Mouse (Mus musculus) forebrain, embryonic 12.5 days (tissue): ENCODE data around the gene Srgn. TPM values are rescaled to one million over a fixed set of nuclear protein-coding genes. Genes with fewer than 3 reads are reported as not detected.
A peak's percentile ranks its signal among the peaks of the same experiment; 100 is the strongest.

Experiments
- ATAC-seq: fragments of 200-750 bp; cut with Nextera tagmentation; 2 replicates; pipeline ENCODE4 v1.8.0; 2017; ENCODE audit warnings: moderate TSS enrichment; ENCODE audit not compliant: low FRiP score
- H3K27ac ChIP-seq: fragments of 300-500 bp; sonication (generic); 2 replicates; pipeline ENCODE4 v1.5.1; 2016; ENCODE audit warnings: mild to moderate bottlenecking
- H3K27me3 ChIP-seq: fragments of 300-500 bp; sonication (generic); 2 replicates; pipeline ENCODE4 v1.6.1; 2016; ENCODE audit warnings: mild to moderate bottlenecking
- H3K36me3 ChIP-seq: fragments of 300-500 bp; sonication (generic); replicated peaks from 2 replicates; pipeline ENCODE4 v1.6.1; 2016; ENCODE audit warnings: mild to moderate bottlenecking
- H3K4me1 ChIP-seq: fragments of 300-500 bp; sonication (generic); 2 replicates; pipeline ENCODE4 v1.6.1; 2016
- H3K4me2 ChIP-seq: fragments of 300-500 bp; sonication (generic); 2 replicates; pipeline ENCODE4 v1.6.1; 2016; ENCODE audit warnings: mild to moderate bottlenecking, moderate library complexity
- H3K4me3 ChIP-seq: fragments of 300-500 bp; sonication (generic); replicated peaks from 2 replicates; pipeline ENCODE4 v1.5.1; 2016; ENCODE audit warnings: mild to moderate bottlenecking
- H3K9ac ChIP-seq: fragments of 300-500 bp; sonication (generic); 2 replicates; pipeline ENCODE4 v1.6.1; 2016; ENCODE audit warnings: mild to moderate bottlenecking
- H3K9me3 ChIP-seq: fragments of 300-500 bp; sonication (generic); 2 replicates; pipeline ENCODE4 v1.6.1; 2016
- WGBS: fragments of 180-500 bp; shearing (Covaris S2); methylation state at CpG from one replicate; pipeline ENCODE4 v1.1.7; 2016; 5-methylcytosine and 5-hydroxymethylcytosine counted together
- polyA plus RNA-seq: library from polyadenylated mRNA; unstranded; fragments of >200 nt; fragmentation: Nextera tagmentation; extraction: Ambion mirVana; gene quantifications from 2 replicates; pipeline ENCODE4 v1.2.1, GENCODE M21; 2016

Srgn gene
- polyA plus RNA-seq, 1 experiment from 2014 or later = 3.8 TPM

DNA sequence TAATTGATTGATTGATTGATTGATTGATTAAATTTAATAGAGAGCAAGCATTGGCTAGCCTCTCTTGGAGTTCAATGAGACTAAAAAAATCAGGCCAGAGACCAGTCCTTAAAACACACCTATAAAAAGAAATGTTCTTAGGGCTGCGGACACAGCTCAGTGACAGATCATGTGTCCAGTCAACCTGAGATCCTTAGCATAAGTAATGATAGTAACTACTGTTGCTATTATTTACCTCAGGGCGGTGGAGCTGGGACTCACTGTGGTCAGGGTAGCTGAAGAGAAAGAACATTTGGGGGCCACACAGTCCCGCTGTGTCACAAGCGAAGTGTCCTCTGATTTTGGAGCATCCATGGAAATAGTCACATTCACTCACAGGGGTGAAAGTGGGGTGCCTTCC lies 14.4 kb downstream of the Srgn start:
- Histone ChIP-seq H3K4me1 (peaks cover 4% of the 10 kb centered on the region), H3K27ac (no peak overlapping the region), H3K27me3 (peaks cover 14% of the 10 kb centered on the region), H3K4me2 (no peak overlapping the region), H3K9ac (no peak overlapping the region), H3K4me3 (no peak overlapping the region), H3K36me3 (no peaks in the 10 kb centered on the region), H3K9me3 (no peaks in the 10 kb centered on the region)
- 90% methylated on average over 4 of the region's 4 CpGs for WGBS
- ATAC-seq = no peak

DNA sequence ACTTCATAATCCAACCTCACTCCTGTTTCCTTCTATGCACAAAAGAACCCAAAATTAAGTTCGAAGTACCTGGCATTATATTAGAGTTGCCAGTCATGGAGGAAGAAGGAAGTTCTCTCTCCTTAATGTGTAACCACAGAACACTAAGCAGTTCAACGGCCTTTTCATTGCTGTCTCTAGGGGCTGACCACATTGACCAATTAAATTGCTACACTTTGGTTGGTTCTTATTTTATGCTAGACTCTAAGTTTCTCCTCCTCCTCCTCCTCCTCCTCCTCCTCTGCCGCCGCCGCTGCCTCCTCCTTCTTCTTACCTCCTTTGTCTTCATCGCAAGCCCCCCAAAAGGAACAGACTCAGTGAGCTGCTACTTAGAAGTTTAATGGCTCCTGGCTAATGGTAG lies 15.7 kb downstream of the Srgn start:
- 78% methylated on average over 6 of the region's 6 CpGs for WGBS
- no peak for ATAC-seq

DNA sequence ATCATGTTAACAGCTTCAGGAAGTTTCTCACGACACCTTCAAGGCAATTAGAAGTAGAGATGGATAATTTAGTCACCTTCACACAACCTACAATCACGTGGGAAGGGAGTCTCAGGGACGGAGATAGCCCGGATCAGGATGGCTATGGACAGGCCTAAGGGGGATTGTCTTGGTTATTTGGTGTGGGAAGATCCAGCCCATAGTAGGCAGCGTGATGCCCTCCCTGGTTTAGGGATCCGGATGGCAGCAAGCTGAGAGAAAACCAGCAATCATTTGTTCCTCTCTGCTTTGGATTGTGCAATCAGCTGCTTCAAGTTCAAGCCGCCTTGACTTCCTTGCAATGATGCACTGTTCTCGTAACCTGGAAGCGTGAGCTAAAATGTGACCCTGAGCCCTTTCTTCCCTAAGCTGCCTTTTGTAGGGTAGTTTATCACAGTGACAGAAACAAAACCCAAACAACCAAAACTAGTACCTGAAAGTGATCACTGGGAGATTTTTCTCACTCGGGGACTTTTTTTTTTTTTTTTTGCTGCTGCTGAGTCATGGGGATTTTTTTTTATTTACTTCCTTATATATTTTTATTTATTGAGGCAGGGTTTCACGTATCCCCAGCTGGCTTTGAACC lies 18.1 kb downstream of the Srgn start:
- ATAC-seq = no peak
- peaks cover 4% of the 10 kb centered on the region for H3K4me1 ChIP-seq
- H3K4me3 ChIP-seq = no peak overlapping the region
- no peak overlapping the region for H3K4me2 ChIP-seq
- no peak overlapping the region for H3K27ac ChIP-seq
- WGBS = 63% methylated on average over 11 of the region's 11 CpGs
- H3K9ac ChIP-seq = no peak overlapping the region
- H3K27me3 ChIP-seq = peaks cover 23% of the 10 kb centered on the region
- H3K9me3 ChIP-seq = no peaks in the 10 kb centered on the region
- no peaks in the 10 kb centered on the region for H3K36me3 ChIP-seq

More for the DNA sequence above, 15.7 kb downstream of the Srgn start:
- no peaks in the 10 kb centered on the region for H3K9me3 ChIP-seq
- H3K9ac ChIP-seq = no peak overlapping the region
- H3K36me3 ChIP-seq = no peaks in the 10 kb centered on the region
- peaks cover 17% of the 10 kb centered on the region for H3K27me3 ChIP-seq
- peaks cover 4% of the 10 kb centered on the region for H3K4me1 ChIP-seq
- H3K4me2 ChIP-seq = no peak overlapping the region
- H3K4me3 ChIP-seq = no peak overlapping the region
- no peak overlapping the region for H3K27ac ChIP-seq

DNA sequence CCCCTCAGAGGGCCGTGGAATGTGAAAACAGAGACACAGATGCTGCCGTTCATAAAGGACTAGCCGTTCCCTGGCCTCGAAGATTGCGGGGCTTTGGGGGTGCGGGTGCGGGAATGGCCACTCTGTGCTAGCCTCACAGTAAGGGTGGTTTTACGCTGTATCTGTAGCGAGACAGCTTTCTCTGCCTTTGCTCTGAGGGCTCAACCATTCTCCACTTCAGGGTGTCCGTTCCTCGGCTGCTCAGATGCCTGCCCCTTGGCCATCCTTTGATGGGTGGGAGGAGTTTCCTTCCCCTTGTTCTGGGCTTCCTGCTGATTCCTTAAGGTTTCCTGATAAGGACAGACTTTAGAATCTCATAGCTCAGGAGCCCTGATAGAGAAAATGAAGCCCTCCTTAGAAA lies 18.8 kb downstream of the Srgn start:
- ATAC-seq = no peak
- H3K4me2 ChIP-seq = peak overlapping the region; percentile 40
- peaks cover 4% of the 10 kb centered on the region for H3K4me1 ChIP-seq
- WGBS = 10% methylated on average over 11 of the region's 11 CpGs
- no peak overlapping the region for H3K27ac ChIP-seq
- H3K36me3 ChIP-seq = no peaks in the 10 kb centered on the region
- H3K9ac ChIP-seq = no peak overlapping the region
- no peaks in the 10 kb centered on the region for H3K9me3 ChIP-seq
- H3K4me3 ChIP-seq = peak overlapping the region; percentile 18; the same call in 1 of the 2 replicates
- H3K27me3 ChIP-seq = peaks cover 23% of the 10 kb centered on the region

DNA sequence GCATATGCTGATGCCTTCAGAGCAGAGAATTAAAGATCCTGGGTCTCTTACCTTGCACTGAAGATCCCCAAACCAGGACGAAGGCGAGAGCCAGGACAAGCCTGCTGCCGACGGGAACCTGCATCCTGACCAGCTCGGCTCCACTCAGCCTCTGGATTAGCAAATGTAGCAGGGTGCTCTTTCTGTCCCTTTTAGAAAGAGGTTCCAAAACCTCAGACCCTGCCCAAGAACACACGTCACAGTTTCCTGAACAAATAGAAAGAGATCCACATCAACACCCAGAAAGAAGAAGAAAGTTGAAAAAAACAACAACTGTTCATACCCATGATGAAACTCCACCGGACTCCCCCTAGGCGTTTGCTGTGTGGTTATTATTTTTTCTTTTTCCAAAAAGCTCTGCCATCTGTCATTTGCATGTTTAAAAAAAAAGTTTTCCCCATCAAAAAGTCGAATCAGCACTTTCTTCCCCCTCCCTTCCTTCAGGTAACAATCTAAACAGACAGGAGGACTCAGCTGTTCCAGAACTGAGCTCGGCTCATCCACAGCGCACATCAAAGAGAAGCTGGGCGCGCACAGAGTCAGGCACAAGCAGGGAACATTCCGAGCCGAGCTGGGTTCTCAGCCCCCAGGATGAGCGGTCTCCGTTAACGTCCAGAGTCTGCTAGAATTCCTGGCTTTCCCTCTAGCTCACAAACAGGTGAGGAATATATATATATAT lies 19.5 kb downstream of the Srgn start:
- ATAC-seq = no peak

DNA sequence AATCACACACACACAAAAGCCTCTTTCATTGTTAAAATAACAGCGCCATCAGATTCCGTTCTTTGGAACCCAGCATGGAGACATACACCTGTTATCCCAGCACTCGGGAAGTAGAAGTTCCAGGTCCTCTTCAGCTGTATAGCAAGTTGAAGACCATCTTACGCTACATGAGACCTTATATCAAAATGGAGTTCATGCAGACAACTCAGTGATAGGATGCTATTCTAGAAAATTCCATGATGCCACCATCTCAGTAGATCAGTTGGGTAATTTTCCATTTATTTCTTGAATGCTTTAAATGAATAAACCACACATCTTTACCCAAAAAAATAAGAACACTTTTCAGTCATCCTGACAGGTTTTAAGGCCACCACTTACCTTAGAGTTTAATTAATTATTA lies 20.2 kb downstream of the Srgn start:
- peaks cover 4% of the 10 kb centered on the region for H3K4me1 ChIP-seq
- 87% methylated on average over 4 of the region's 4 CpGs for WGBS
- H3K9me3 ChIP-seq = no peaks in the 10 kb centered on the region
- no peaks in the 10 kb centered on the region for H3K36me3 ChIP-seq
- H3K9ac ChIP-seq = no peak overlapping the region
- no peak overlapping the region for H3K27ac ChIP-seq
- H3K4me3 ChIP-seq = no peak overlapping the region
- no peak for ATAC-seq
- H3K4me2 ChIP-seq = no peak overlapping the region
- peaks cover 23% of the 10 kb centered on the region for H3K27me3 ChIP-seq

More for the DNA sequence above, 19.5 kb downstream of the Srgn start:
- peak overlapping the region; percentile 10; the same call in 1 of the 2 replicates for H3K4me3 ChIP-seq
- no peak overlapping the region for H3K27ac ChIP-seq
- WGBS = 16% methylated on average over 18 of the region's 18 CpGs
- H3K9ac ChIP-seq = no peak overlapping the region
- H3K4me2 ChIP-seq = peak overlapping the region; percentile 40
- no peaks in the 10 kb centered on the region for H3K36me3 ChIP-seq
- no peaks in the 10 kb centered on the region for H3K9me3 ChIP-seq
- peaks cover 4% of the 10 kb centered on the region for H3K4me1 ChIP-seq
- H3K27me3 ChIP-seq = peaks cover 23% of the 10 kb centered on the region

DNA sequence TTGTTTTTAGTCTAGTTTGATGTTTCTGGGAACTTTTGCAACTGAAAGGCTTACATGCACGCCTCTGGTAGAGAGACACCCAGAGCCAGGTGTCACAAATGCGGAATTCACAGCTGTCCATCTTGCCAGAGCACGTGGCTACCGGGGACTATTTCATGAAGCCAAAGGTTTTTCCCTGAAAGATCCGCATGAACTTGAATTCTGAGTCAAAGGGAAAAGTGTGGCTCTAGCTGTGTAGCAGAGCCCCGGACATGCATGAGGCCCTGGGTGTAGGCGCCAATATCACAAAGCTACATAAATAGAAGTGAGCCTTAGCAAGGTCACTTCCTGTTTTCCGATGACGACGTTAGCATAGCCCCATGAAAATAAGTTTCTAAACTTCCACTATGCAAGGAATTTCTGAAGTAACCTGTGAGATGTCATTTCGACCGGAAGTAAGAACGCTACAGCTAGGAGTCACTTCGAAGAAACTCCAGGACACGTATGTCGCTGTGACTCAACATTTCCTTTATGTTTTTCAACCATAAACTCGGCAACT lies 21.2 kb downstream of the Srgn start:
- Histone ChIP-seq H3K27ac (no peak overlapping the region), H3K36me3 (no peaks in the 10 kb centered on the region), H3K4me3 (no peak overlapping the region), H3K9ac (no peak overlapping the region), H3K27me3 (peaks cover 27% of the 10 kb centered on the region), H3K9me3 (no peaks in the 10 kb centered on the region), H3K4me2 (no peak overlapping the region), H3K4me1 (peaks cover 4% of the 10 kb centered on the region)
- WGBS = 88% methylated on average over 17 of the region's 17 CpGs
- no peak for ATAC-seq

DNA sequence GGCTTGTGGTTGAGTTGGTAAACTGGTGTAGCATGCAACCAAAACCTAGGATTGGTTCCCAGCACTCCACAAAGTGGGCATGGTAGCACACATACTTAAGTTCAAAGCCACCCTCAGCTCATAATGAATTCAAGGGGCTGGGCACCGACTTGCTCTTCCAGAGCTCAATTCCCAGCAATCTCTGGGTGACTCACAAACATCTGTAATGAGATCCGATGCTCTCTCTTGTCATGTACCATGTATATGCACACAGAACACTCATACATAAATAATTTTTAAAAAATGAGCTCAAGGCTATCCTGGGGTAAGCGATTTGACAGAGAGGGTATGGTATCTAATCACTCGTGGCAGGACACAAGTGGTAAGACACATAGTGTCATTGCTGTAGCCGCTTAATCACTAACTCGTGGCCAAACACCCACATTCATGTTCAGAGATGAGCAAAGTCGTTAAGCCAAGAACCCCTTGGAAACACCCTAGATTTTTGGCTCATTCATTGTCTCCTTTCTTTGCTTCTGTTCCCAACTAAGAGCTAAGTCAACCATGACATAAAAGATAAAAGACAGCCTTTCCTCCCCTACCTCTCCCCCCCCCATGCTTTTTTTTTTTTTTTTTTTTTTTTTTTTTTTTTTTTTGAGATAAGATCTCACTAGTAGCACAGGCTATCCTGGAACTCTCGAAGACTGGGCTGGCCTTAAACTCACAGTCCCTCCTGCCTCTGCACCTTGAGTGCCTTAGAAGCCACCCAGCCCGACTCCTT lies 21.8 kb downstream of the Srgn start:
- no peak overlapping the region for H3K27ac ChIP-seq
- H3K4me2 ChIP-seq = no peak overlapping the region
- ATAC-seq = no peak
- no peak overlapping the region for H3K4me3 ChIP-seq
- H3K9me3 ChIP-seq = no peaks in the 10 kb centered on the region
- H3K4me1 ChIP-seq = peaks cover 4% of the 10 kb centered on the region
- H3K27me3 ChIP-seq = peaks cover 28% of the 10 kb centered on the region
- H3K9ac ChIP-seq = no peak overlapping the region
- no peaks in the 10 kb centered on the region for H3K36me3 ChIP-seq
- WGBS = 79% methylated on average over 9 of the region's 9 CpGs

DNA sequence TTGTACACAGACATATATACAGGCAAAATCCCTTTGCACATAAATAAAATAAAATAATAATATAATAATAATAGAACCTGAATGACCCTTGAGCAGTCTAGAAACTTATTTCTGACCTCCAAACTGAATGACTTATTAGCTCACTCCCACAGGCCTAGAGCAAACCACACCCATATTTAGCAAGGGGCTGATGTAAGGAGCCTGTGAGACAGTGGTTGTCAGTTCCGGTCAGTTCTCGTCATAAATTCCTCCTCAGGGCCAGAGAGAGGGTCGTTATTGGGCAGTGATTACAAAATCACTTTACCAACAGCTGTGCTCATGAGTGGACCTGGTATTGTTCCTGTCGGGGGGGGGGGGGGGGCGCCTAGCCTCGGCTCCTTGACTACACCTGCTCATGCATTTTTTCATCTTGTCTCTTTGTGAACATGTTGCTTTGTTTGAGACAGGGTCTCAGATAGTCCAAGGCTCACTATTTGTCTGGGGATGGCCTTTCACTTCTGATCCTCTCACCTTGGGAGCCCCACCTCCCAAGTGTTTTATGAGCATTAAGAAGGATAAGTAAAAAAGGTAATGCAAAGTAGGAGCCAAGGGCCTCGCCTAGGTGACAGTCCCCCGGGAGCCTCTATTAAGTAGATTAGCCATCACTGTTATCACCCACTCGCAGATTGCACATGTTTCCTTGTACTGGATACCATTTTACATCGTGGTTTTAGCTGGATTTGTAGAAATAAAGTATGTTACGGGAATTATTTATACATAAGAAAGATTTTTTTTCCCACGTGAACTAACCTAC lies 23.2 kb downstream of the Srgn start:
- no peak overlapping the region for H3K9ac ChIP-seq
- no peaks in the 10 kb centered on the region for H3K9me3 ChIP-seq
- H3K27me3 ChIP-seq = peaks cover 26% of the 10 kb centered on the region
- 74% methylated on average over 12 of the region's 12 CpGs for WGBS
- no peak overlapping the region for H3K4me2 ChIP-seq
- no peak overlapping the region for H3K4me3 ChIP-seq
- H3K4me1 ChIP-seq = peaks cover 4% of the 10 kb centered on the region
- no peak overlapping the region for H3K27ac ChIP-seq
- no peak for ATAC-seq
- no peaks in the 10 kb centered on the region for H3K36me3 ChIP-seq

DNA sequence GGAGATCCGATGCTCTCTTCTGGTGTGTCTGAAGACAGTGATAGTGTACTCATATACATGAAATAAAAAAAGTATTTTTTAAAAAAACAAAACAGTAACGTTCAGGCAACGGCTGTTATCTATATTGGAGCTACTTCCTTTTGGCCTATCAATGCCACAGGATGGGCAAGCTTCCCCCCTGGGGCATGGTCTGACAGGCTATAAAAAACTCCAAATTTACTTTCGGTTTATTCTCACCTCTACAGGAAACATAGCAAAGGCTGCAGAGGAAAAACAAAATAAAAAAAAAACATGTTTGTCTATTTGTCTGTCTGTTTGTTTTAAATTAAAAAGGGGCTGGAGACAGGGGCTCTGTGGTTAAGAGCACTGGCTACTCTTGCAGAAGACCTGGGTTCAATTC lies 23.9 kb downstream of the Srgn start:
- H3K27ac ChIP-seq = no peak overlapping the region
- H3K9me3 ChIP-seq = no peaks in the 10 kb centered on the region
- 83% methylated on average over 4 of the region's 4 CpGs for WGBS
- H3K4me2 ChIP-seq = no peak overlapping the region
- H3K36me3 ChIP-seq = no peaks in the 10 kb centered on the region
- peaks cover 2% of the 10 kb centered on the region for H3K4me1 ChIP-seq
- H3K9ac ChIP-seq = no peak overlapping the region
- no peak overlapping the region for H3K4me3 ChIP-seq
- ATAC-seq = no peak
- peaks cover 19% of the 10 kb centered on the region for H3K27me3 ChIP-seq

DNA sequence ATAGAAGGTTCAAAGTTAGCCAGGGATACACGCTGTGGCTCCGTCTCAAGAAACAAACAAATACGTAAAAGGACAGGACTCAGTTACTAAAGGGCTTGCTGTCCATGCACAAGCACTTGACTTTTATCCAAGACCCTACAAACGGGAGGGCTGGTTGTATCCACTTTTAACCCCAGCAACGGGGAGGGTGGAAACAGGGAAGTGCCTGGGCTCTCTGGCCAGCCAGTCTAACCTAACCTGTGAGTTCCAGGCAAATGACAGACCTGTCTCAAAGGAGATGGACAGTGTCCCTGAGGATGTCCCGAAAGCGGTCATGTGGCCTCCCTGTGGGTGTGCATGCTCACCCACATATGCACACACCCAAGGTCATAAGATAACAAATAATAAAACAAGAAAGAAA lies 25.3 kb downstream of the Srgn start:
- Histone ChIP-seq H3K9me3 (no peaks in the 10 kb centered on the region), H3K27ac (no peak overlapping the region), H3K9ac (no peak overlapping the region), H3K27me3 (peaks cover 14% of the 10 kb centered on the region; the same call in 1 of the 2 replicates), H3K4me1 (no peaks in the 10 kb centered on the region), H3K36me3 (no peaks in the 10 kb centered on the region), H3K4me3 (no peak overlapping the region), H3K4me2 (no peak overlapping the region)
- ATAC-seq = no peak
- 83% methylated on average over 7 of the region's 7 CpGs for WGBS
